13 mouse cellular contexts compared by ENCODE assay signal in genomic region chr4:119986580-119987291, GRCm38 (mm10).
DNase-seq lines count a peak whose midpoint lies in the region.
"Had no signal": no experiment of that assay in that cellular context is flagged by ENCODE, and none has a peak within 500 bp of the region (broad histone marks: within the 10 kb centered on the region; RNA-seq: fewer than 3 reads in every experiment).

No protein-coding gene starts in this region.

- H3K4me3 ChIP-seq in embryonic facial prominence, embryonic 10.5 days, result no peak overlapping the region
- H3K4me3 ChIP-seq: embryonic facial prominence, embryonic 12.5 days; limb, embryonic 13.5 days had no signal

- H3K4me1 ChIP-seq in embryonic facial prominence, embryonic 10.5 days, result peaks cover 16% of the 10 kb centered on the region

- DNase-seq in right cerebral cortex, postnatal 4 days, result peak; percentile 48
- DNase-seq in right cerebral cortex, postnatal 14 days, result no peak
- DNase-seq in embryonic facial prominence, embryonic 10.5 days (ENCODE audit: low spot score), result no peak
- peak; percentile 52 to 67 for DNase-seq in layer of hippocampus, postnatal 10 days (ENCODE audit: low spot score in 2 of 2)
- no peak for DNase-seq in frontal cortex, postnatal 25 days (ENCODE audit: low spot score in 2 of 2)
- no peak for DNase-seq in heart, adult 8-10 months (ENCODE audit: low spot score)
- DNase-seq in lung, adult 18-20 months, result no peak
- DNase-seq in lung, postnatal 14 days, result no peak
- DNase-seq: adrenal gland, postnatal 14 days; gastrocnemius, postnatal 36 days; right cerebral cortex, adult 18-20 months had no signal

- peak overlapping the region; percentile 40; the same call in 1 of the 2 replicates for H3K27ac ChIP-seq in embryonic facial prominence, embryonic 10.5 days (replicated peaks)
- H3K27ac ChIP-seq: embryonic facial prominence, embryonic 12.5 days; limb, embryonic 13.5 days had no signal

- H3K9me3 ChIP-seq in embryonic facial prominence, embryonic 10.5 days, result no peaks in the 10 kb centered on the region
- H3K9me3 ChIP-seq: embryonic facial prominence, embryonic 12.5 days; limb, embryonic 13.5 days had no signal

- no peaks in the 10 kb centered on the region for H3K36me3 ChIP-seq in embryonic facial prominence, embryonic 10.5 days (replicated peaks)
- H3K36me3 ChIP-seq: embryonic facial prominence, embryonic 12.5 days; limb, embryonic 13.5 days had no signal

- WGBS in embryonic facial prominence, embryonic 10.5 days, result 65% methylated on average over 5 of the region's 5 CpGs

- H3K27me3 ChIP-seq in embryonic facial prominence, embryonic 10.5 days (replicated peaks; ENCODE audit: low read depth, poor library complexity, severe bottlenecking), result no peaks in the 10 kb centered on the region
- H3K27me3 ChIP-seq: embryonic facial prominence, embryonic 12.5 days; limb, embryonic 13.5 days had no signal

Comparison
In these comparisons a context has a peak if more than half of its experiments do, and no peak if none do; other contexts are left out.
1. DNase-seq: peak in right cerebral cortex, postnatal 4 days (single experiment) and layer of hippocampus, postnatal 10 days (2 of 2); none in right cerebral cortex, postnatal 14 days (single experiment), embryonic facial prominence, embryonic 10.5 days (single experiment), frontal cortex, postnatal 25 days (0 of 2), heart, adult 8-10 months (single experiment), lung, adult 18-20 months (0 of 2) and lung, postnatal 14 days (single experiment).